Mouse (Mus musculus): ENCODE data around the gene Snca.
A peak's percentile ranks its signal among the peaks of the same experiment; 100 is the strongest.
"Not testable (repeated sequence)": the region's sequence is repeated elsewhere in the genome, so short reads cannot be mapped to it uniquely, and the experiment has no call there.

Gene Snca

DNA sequence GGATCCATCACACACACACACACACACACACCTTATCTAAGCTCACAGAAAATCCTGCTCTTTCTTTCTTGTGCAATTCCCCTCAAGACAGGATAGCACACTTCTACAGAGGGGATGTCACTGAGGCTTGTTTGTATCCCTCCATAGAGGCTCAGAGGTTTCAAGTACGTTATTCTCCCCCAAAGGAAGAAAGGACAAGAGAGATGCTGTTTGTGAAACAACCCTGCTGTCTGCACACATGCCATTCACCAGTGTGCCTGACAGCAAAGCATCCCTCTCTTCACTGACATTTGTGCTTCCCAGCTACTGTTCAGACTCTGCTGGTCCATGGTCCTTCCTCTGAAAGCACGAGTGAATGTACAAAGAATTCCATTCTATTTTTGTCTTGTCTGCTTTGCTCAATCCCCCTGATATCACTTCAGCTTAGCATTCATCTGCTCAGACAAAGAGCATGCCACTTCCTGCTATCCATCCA, 119.6 kb downstream of the Snca start:
- no peak for DNase-seq

DNA sequence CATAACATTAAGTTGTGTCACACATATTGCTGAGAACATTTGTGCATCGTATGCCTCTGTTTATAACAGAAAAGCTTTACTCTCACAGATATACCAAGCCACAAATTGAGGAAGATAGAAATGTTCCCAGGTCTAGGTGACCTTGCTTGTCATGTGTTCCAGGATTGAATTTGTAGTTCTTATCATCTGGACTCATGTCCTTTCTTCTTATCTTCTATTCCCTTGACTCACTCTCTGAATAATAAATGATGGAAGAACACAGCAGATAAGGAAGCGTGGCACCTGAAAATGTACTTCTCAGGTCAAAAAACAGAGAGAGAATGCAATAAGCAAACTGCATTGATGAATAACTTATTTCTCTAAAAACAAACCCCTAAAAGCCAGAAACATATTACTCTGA, 131.6 kb downstream of the Snca start:
- DNase-seq: no peak

DNA sequence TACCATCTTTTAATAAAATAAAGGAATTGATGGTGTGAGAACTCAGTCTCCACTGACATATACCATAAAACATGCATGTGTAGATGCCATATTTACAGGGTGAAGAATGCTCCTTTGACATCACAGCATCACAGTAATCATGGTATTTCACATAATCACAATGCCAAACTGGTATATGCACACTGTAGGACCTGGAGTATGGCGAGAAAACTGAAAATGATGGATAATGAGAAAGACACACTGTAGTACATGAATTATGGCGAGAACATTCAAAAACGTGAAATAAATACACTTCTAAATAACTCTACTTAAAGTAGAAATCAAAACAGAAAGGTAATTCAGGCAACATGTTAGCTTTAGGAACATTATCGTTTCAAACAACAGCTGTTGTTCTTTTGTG, 142.6 kb downstream of the Snca start:
- DNase-seq: not testable (repeated sequence)

DNA sequence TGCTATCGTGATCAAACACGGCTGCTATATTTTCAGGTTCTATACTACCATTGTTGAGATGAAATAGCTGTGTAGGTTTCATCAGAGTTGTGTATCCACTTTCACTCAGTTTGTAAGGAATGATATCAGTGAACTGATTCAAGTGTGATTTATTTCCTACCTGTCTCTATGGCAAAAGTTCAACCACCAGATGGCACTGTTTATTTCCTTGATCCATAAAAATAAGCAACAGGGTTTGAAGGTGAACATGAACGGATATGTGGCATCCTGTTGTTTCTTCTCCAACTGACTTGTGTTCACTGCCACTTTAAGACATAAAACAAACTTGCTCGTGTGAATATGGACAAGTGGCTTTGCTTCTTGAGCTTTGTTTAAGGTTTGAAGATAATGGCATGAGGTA, 147.4 kb downstream of the Snca start:
- peak; percentile 12 to 27 for DNase-seq
